Mouse (Mus musculus) spleen, postnatal 36 days (tissue): ENCODE measurements around the gene Zfp618.

Experiments
- DNase-seq, 2 experiments: peaks; one replicate each; pipeline ENCODE4 v3.0.0; 2022; ENCODE audit warnings: low spot score in 2 of 2, mixed read lengths in 1 of 2

Gene Zfp618

GRCm38 (mm10) chr4:63030157-63030556 lies 64.8 kb downstream of the Zfp618 start:
- no peak for DNase-seq

- no peak for DNase-seq
Observed at GRCm38 (mm10) chr4:63031240-63031639, 65.9 kb downstream of the Zfp618 start.

- DNase-seq, result no peak
Observed at GRCm38 (mm10) chr4:63032581-63033006, 67.2 kb downstream of the Zfp618 start.

GRCm38 (mm10) chr4:63033724-63034123 lies 68.4 kb downstream of the Zfp618 start:
- no peak for DNase-seq

GRCm38 (mm10) chr4:63035991-63036390 lies 70.6 kb downstream of the Zfp618 start:
- no peak for DNase-seq

GRCm38 (mm10) chr4:63036790-63037189 lies 71.4 kb downstream of the Zfp618 start:
- DNase-seq, result no peak

- no peak for DNase-seq
Observed at GRCm38 (mm10) chr4:63037555-63037954, 72.2 kb downstream of the Zfp618 start.

GRCm38 (mm10) chr4:63038265-63038664 lies 72.9 kb downstream of the Zfp618 start:
- DNase-seq, result no peak

GRCm38 (mm10) chr4:63038937-63039336 lies 73.6 kb downstream of the Zfp618 start:
- no peak for DNase-seq

- DNase-seq, result no peak
Observed at GRCm38 (mm10) chr4:63048606-63049005, 83.2 kb downstream of the Zfp618 start.

GRCm38 (mm10) chr4:63049596-63050318 lies 84.4 kb downstream of the Zfp618 start:
- no peak for DNase-seq

- DNase-seq, result no peak
Observed at GRCm38 (mm10) chr4:63050319-63050676, 84.9 kb downstream of the Zfp618 start.

GRCm38 (mm10) chr4:63050949-63051348 lies 85.6 kb downstream of the Zfp618 start:
- DNase-seq, result no peak

- no peak for DNase-seq
Observed at GRCm38 (mm10) chr4:63051940-63052661, 86.7 kb downstream of the Zfp618 start.

- DNase-seq, result no peak
Observed at GRCm38 (mm10) chr4:63052662-63053033, 87.3 kb downstream of the Zfp618 start.

GRCm38 (mm10) chr4:63055216-63055745 lies 89.9 kb downstream of the Zfp618 start:
- DNase-seq, result no peak

GRCm38 (mm10) chr4:63056641-63057415 lies 91.5 kb downstream of the Zfp618 start:
- DNase-seq, result no peak

- no peak for DNase-seq
Observed at GRCm38 (mm10) chr4:63057581-63057980, 92.2 kb downstream of the Zfp618 start.

GRCm38 (mm10) chr4:63058686-63059085 lies 93.3 kb downstream of the Zfp618 start:
- no peak for DNase-seq

- DNase-seq, result no peak
Observed at GRCm38 (mm10) chr4:63060358-63060757, 95.0 kb downstream of the Zfp618 start.

- no peak for DNase-seq
Observed at GRCm38 (mm10) chr4:63061411-63061810, 96.0 kb downstream of the Zfp618 start.

- DNase-seq, result no peak
Observed at GRCm38 (mm10) chr4:63063360-63063759, 98.0 kb downstream of the Zfp618 start.
